Mouse (Mus musculus) limb, embryonic 14.5 days (tissue): ENCODE measurements around the gene Pik3r4. TPM values are rescaled to one million over a fixed set of nuclear protein-coding genes. Genes with fewer than 3 reads are reported as not detected.

ENCODE experiments used
- ATAC-seq: fragments of 200-750 bp; cut with Nextera tagmentation; 2 replicates; pipeline ENCODE4 v1.8.0; 2017; ENCODE audit warnings: low read depth, moderate number of reproducible peaks, moderate TSS enrichment; ENCODE audit not compliant: low FRiP score
- DNase-seq: peaks from one replicate; pipeline ENCODE4 v3.0.0-alpha.2; 2015; ENCODE audit warnings: low spot score
- H3K27ac ChIP-seq: fragments of 300-500 bp; sonication (generic); replicated peaks from 2 replicates; pipeline ENCODE4 v1.5.1; 2014; ENCODE audit warnings: low read depth, mild to moderate bottlenecking, low read length, moderate library complexity, mixed read lengths
- H3K27me3 ChIP-seq: fragments of 300-500 bp; sonication (generic); 2 replicates; pipeline ENCODE4 v1.6.1; 2014; ENCODE audit warnings: low read length, mixed read lengths; ENCODE audit not compliant: control insufficient read depth, insufficient read depth
- H3K36me3 ChIP-seq: fragments of 300-500 bp; sonication (generic); 2 replicates; pipeline ENCODE4 v1.6.1; 2014; ENCODE audit warnings: mild to moderate bottlenecking, low read length, moderate library complexity, mixed read lengths; ENCODE audit not compliant: control insufficient read depth, insufficient read depth
- H3K4me1 ChIP-seq: fragments of 300-500 bp; sonication (generic); 2 replicates; pipeline ENCODE4 v1.6.1; 2014; ENCODE audit warnings: antibody characterized with exemption, low read length, mixed read lengths; ENCODE audit not compliant: control insufficient read depth, insufficient read depth
- H3K4me2 ChIP-seq: fragments of 300-500 bp; sonication (generic); replicated peaks from 2 replicates; pipeline ENCODE4 v1.6.1; 2014; ENCODE audit warnings: low read depth, mild to moderate bottlenecking, low read length, moderate library complexity; ENCODE audit not compliant: severe bottlenecking
- H3K4me3 ChIP-seq: fragments of 300-500 bp; sonication (generic); replicated peaks from 2 replicates; pipeline ENCODE4 v1.5.1; 2014; ENCODE audit warnings: low read length
- H3K9ac ChIP-seq: fragments of 300-500 bp; sonication (generic); 2 replicates; pipeline ENCODE4 v1.6.1; 2014; ENCODE audit warnings: mild to moderate bottlenecking, low read depth, low read length, moderate library complexity; ENCODE audit not compliant: severe bottlenecking
- H3K9me3 ChIP-seq: fragments of 300-500 bp; sonication (generic); 2 replicates; pipeline ENCODE4 v1.6.1; 2016; ENCODE audit warnings: low read length; ENCODE audit not compliant: control insufficient read depth
- POLR2A ChIP-seq: fragments of 200-500 bp; IDR thresholded peaks from 2 replicates; pipeline ENCODE4 v1.8.0; 2012; ENCODE audit warnings: inconsistent platforms, mild to moderate bottlenecking, moderate library complexity, borderline replicate concordance; ENCODE audit not compliant: insufficient read depth, insufficient read length; ENCODE audit errors: extremely low read depth
- WGBS: fragments of 180-500 bp; shearing (Covaris S2); extraction: QIAGEN DNeasy Blood & Tissue Kit; methylation state at CpG from one replicate; pipeline ENCODE4 v1.1.7; 2014; 5-methylcytosine and 5-hydroxymethylcytosine counted together
- polyA plus RNA-seq, 2 experiments: library from polyadenylated mRNA; depleted of rRNA in 1 of 2; stranded (reverse) in 1 of 2; unstranded in 1 of 2; fragments of >200 nt; fragmentation: Nextera tagmentation in 1 of 2; extraction: Ambion mirVana in 1 of 2; gene quantifications; 2 replicates each; pipeline versions ENCODE4 v1.2.1 to v1.2.3; 2012 to 2014

Gene Pik3r4
- polyA plus RNA-seq, 2 experiments, result 22.2 to 27.1 TPM

GRCm38 (mm10) chr9:105697764-105698396 is 55.1 kb downstream of the Pik3r4 start:
- Histone ChIP-seq H3K27me3 (no peaks in the 10 kb centered on the region), H3K36me3 (no peaks in the 10 kb centered on the region), H3K27ac (peak overlapping the region; percentile 13; the same call in 1 of the 2 replicates), H3K4me2 (no peak overlapping the region), H3K9ac (no peak overlapping the region), H3K4me3 (no peak overlapping the region), H3K9me3 (no peaks in the 10 kb centered on the region), H3K4me1 (peaks cover 11% of the 10 kb centered on the region; the same call in 1 of the 2 replicates)
- TF ChIP-seq POLR2A, result no peak
- DNase-seq, result peak; percentile 68
- WGBS, result 54% methylated on average over 9 of the region's 9 CpGs
- ATAC-seq, result peak; percentile 21; the same call in 1 of the 2 replicates

GRCm38 (mm10) chr9:105700702-105701101 is 57.9 kb downstream of the Pik3r4 start:
- 59% methylated on average over 6 of the region's 6 CpGs for WGBS

GRCm38 (mm10) chr9:105701966-105702365 is 59.2 kb downstream of the Pik3r4 start:
- Histone ChIP-seq H3K4me2 (no peak overlapping the region), H3K4me3 (no peak overlapping the region), H3K4me1 (peaks cover 11% of the 10 kb centered on the region; the same call in 1 of the 2 replicates), H3K27me3 (no peaks in the 10 kb centered on the region), H3K9me3 (no peaks in the 10 kb centered on the region), H3K9ac (no peak overlapping the region), H3K36me3 (no peaks in the 10 kb centered on the region), H3K27ac (0 out of 2 replicates have a peak overlapping the region, but pooled peaks have one; percentile 5)
- 67% methylated on average over 9 of the region's 9 CpGs for WGBS
- ATAC-seq, result no peak
- TF ChIP-seq POLR2A, result no peak
- peak; percentile 14 for DNase-seq

More at GRCm38 (mm10) chr9:105700702-105701101, 57.9 kb downstream of the Pik3r4 start:
- ATAC-seq (peak; percentile 73), DNase-seq (peak; percentile 42)
- Histone ChIP-seq H3K9me3 (no peaks in the 10 kb centered on the region), H3K4me1 (peaks cover 11% of the 10 kb centered on the region; the same call in 1 of the 2 replicates), H3K27me3 (no peaks in the 10 kb centered on the region), H3K27ac (peak overlapping the region; percentile 30; the same call in 1 of the 2 replicates), H3K9ac (no peak overlapping the region), H3K4me3 (no peak overlapping the region), H3K4me2 (no peak overlapping the region), H3K36me3 (no peaks in the 10 kb centered on the region)
- TF ChIP-seq POLR2A, result no peak

GRCm38 (mm10) chr9:105704226-105704932 is 61.6 kb downstream of the Pik3r4 start:
- H3K27ac ChIP-seq, result no peak overlapping the region
- 0 out of 2 replicates have a peak, but pooled peaks cover 4% of the 10 kb centered on the region for H3K4me1 ChIP-seq
- 86% methylated on average over 16 of the region's 16 CpGs for WGBS
- ATAC-seq (no peak), DNase-seq (no peak)
- no peak overlapping the region for H3K4me2 ChIP-seq
- no peak for TF ChIP-seq POLR2A
- H3K27me3 ChIP-seq, result no peaks in the 10 kb centered on the region
- no peak overlapping the region for H3K9ac ChIP-seq
- H3K4me3 ChIP-seq, result no peak overlapping the region
- no peaks in the 10 kb centered on the region for H3K9me3 ChIP-seq
- no peaks in the 10 kb centered on the region for H3K36me3 ChIP-seq

GRCm38 (mm10) chr9:105705011-105705410 is 62.2 kb downstream of the Pik3r4 start:
- no peak overlapping the region for H3K4me3 ChIP-seq
- no peak overlapping the region for H3K4me2 ChIP-seq
- H3K36me3 ChIP-seq, result no peaks in the 10 kb centered on the region
- no peak for DNase-seq
- no peaks in the 10 kb centered on the region for H3K27me3 ChIP-seq
- TF ChIP-seq POLR2A, result no peak
- 0 out of 2 replicates have a peak, but pooled peaks cover 4% of the 10 kb centered on the region for H3K4me1 ChIP-seq
- no peak overlapping the region for H3K9ac ChIP-seq
- no peak for ATAC-seq
- 90% methylated on average over 1 of the region's 1 CpGs for WGBS
- no peaks in the 10 kb centered on the region for H3K9me3 ChIP-seq
- no peak overlapping the region for H3K27ac ChIP-seq
